Mouse (Mus musculus): Measurements from ENCODE around the gene Nedd4. TPM values are rescaled to one million over a fixed set of nuclear protein-coding genes. Genes with fewer than 3 reads are reported as not detected.

Nedd4 gene
- polyA plus RNA-seq (2012; rRNA removed): 87.7 and 98.5 TPM in 2 replicates

DNA sequence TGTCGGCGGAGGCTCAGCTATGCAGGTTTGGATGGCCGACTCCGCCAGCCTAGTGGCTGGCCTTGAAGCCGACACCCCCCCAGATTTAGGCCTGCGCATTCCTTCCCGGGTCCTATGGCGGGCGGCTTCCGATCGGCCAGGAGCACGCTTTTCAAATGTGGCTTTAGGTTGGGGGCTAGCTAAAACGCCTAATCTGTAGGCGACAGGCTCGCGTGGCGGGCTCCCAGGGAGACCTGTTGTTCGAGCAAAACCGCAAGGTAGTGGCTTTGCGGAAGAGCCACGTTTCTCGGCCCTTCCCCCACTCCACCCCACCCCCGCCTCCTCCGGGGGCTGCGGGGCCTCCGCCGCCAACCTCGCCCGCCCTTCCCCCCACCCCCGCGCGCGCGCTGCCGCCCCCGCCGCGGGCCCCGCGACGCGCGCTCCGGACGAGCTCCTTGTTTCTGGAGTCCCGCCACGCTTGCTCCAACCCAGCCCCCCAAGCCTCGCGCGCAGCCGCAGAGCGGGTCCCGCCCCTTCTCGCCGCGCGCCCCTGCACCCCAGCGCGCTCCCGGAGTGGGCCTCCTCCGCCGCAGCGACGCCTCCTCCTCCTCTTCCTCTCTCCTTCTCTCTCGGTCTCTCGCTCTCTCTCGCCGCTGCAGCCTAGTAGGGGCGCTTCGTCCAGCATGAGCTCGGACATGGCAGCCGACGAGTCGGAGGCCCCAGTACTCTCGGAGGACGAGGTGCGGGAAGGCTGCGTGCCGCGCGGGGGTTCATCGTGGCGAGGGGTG lies at the start of gene Nedd4:
Gene Nedd4 (plus strand): TSS at position 452 of the 767 bp plus-strand sequence.

Other genes starting within 250 kb of the Nedd4 start
- gene Mns1, start 224.3 kb upstream of the Nedd4 start, polyA plus RNA-seq (2012; rRNA removed): 30.9 and 35.5 TPM in 2 replicates
- gene Tex9, start 170.1 kb upstream of the Nedd4 start, polyA plus RNA-seq (2012; rRNA removed): 2.5 and 3.0 TPM in 2 replicates
- gene Rfx7, start 130.1 kb upstream of the Nedd4 start, polyA plus RNA-seq (2012; rRNA removed): 3.6 TPM in 2 replicates
- 0.28 and 0.43 TPM in 2 replicates for gene Prtg, start 144.5 kb downstream of the Nedd4 start, polyA plus RNA-seq (2012; rRNA removed)

All from liver, embryonic 18 days (tissue).